ENCODE assay signal across 25 mouse cellular contexts in the genomic region with DNA sequence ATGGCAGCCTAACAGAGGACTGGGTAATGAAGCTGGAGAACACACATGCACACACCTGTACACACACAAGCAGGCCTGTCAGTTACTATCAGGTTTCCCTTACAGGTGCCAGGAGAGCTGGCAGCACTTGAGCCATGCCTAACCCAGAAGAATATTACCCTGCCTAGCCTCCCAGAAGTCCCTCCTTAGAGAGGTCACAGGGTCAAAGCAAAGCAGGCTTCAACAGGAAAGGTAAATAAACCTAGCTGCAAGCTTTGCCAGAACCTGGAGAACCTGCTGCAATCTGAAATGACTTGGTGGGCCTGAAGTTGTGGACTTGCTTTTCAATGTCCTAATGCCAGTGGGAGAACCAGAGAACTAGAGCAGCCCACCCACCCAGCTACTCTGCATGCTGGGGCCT. TPM values are rescaled to one million over a fixed set of nuclear protein-coding genes. Genes with fewer than 3 reads are reported as not detected.
DNase-seq lines count a peak whose midpoint lies in the region; ATAC-seq and TF ChIP-seq lines count a peak whose summit lies in the region.
"Had no signal": no experiment of that assay in that cellular context is flagged by ENCODE, and none has a peak within 500 bp of the region (broad histone marks: within the 10 kb centered on the region; RNA-seq: fewer than 3 reads in every experiment).

No protein-coding gene starts in this region.

- H3K9ac ChIP-seq in liver, postnatal 0 days (replicated peaks): peak overlapping the region; percentile 26; the same call in 1 of the 2 replicates
- no peak overlapping the region for H3K9ac ChIP-seq in liver, embryonic 11.5 days (ENCODE audit: low read depth, low read length)
- no peak overlapping the region for H3K9ac ChIP-seq in lung, embryonic 16.5 days (ENCODE audit: low read length)
- H3K9ac ChIP-seq: embryonic facial prominence, embryonic 12.5 days; forebrain, embryonic 15.5 days; heart, embryonic 15.5 days; liver, embryonic 15.5 days had no signal

- DNase-seq in cerebellum, postnatal 25 days: peak; percentile 8 to 11
- no peak for DNase-seq in cerebellum, postnatal 4 days (ENCODE audit: low spot score in 2 of 2)
- peak; percentile 10 for DNase-seq in liver, postnatal 0 days
- DNase-seq in liver, embryonic 11.5 days (ENCODE audit: low spot score): no peak
- DNase-seq in thymus, postnatal 10 days (ENCODE audit: low spot score in 2 of 2): no peak
- no peak for DNase-seq in kidney, adult 8-10 months
- DNase-seq: adrenal gland, postnatal 25 days; cerebellum, adult 8-10 months; gastrocnemius, postnatal 36 days; kidney, adult 18-20 months; kidney, postnatal 10 days; left cerebral cortex, postnatal 4 days; retina, postnatal 1 day; right cerebral cortex, postnatal 4 days; thymus, postnatal 36 days had no signal

- no peaks in the 10 kb centered on the region for H3K27me3 ChIP-seq in liver, postnatal 0 days (ENCODE audit: insufficient read depth, low read length)
- no peaks in the 10 kb centered on the region for H3K27me3 ChIP-seq in liver, embryonic 11.5 days (replicated peaks; ENCODE audit: control insufficient read depth, insufficient read depth, low read length)
- H3K27me3 ChIP-seq in lung, embryonic 16.5 days (ENCODE audit: control insufficient read depth, insufficient read depth, low read depth, low read length): no peaks in the 10 kb centered on the region
- H3K27me3 ChIP-seq: CH12.LX; embryonic facial prominence, embryonic 12.5 days; forebrain, embryonic 15.5 days; heart, embryonic 15.5 days; liver, embryonic 15.5 days had no signal

- no peak overlapping the region for H3K4me3 ChIP-seq in liver, postnatal 0 days (ENCODE audit: low read depth, low read length)
- no peak overlapping the region for H3K4me3 ChIP-seq in liver, embryonic 11.5 days (ENCODE audit: low read depth, low read length)
- H3K4me3 ChIP-seq in lung, embryonic 16.5 days (ENCODE audit: low read length): no peak overlapping the region
- no peak overlapping the region for H3K4me3 ChIP-seq in olfactory bulb, adult 2 months (ENCODE audit: insufficient read depth, low read depth, low read length)
- H3K4me3 ChIP-seq: embryonic facial prominence, embryonic 12.5 days; erythroblast, embryonic 14.5 days; forebrain, embryonic 15.5 days; heart, embryonic 15.5 days; liver, embryonic 15.5 days had no signal

- TF ChIP-seq POLR2A in olfactory bulb, adult 2 months (IDR thresholded peaks at IDR 0.05; ENCODE audit: insufficient read depth, low read depth, low read length): no peak

- TF ChIP-seq EP300 in liver, postnatal 0 days (IDR thresholded peaks at IDR 0.05; ENCODE audit: low read depth): no peak

- H3K4me2 ChIP-seq in liver, postnatal 0 days (ENCODE audit: low read depth, low read length): no peak overlapping the region
- no peak overlapping the region for H3K4me2 ChIP-seq in liver, embryonic 11.5 days
- H3K4me2 ChIP-seq in lung, embryonic 16.5 days (ENCODE audit: low read depth, low read length): no peak overlapping the region
- H3K4me2 ChIP-seq: embryonic facial prominence, embryonic 12.5 days; forebrain, embryonic 15.5 days; heart, embryonic 15.5 days; liver, embryonic 15.5 days had no signal

- no peak for TF ChIP-seq CTCF in liver, postnatal 0 days (IDR thresholded peaks at IDR 0.05; ENCODE audit: low read depth)
- no peak for TF ChIP-seq CTCF in olfactory bulb, adult 2 months (IDR thresholded peaks at IDR 0.05; ENCODE audit: insufficient read depth, low read depth, low read length)

- ATAC-seq in liver, postnatal 0 days: no peak
- ATAC-seq in liver, embryonic 11.5 days (replicated peaks; ENCODE audit: low FRiP score): no peak
- no peak for ATAC-seq in lung, embryonic 16.5 days (ENCODE audit: low read depth)
- ATAC-seq: forebrain, embryonic 15.5 days; hindbrain, embryonic 16.5 days; midbrain, embryonic 16.5 days had no signal

- no peaks in the 10 kb centered on the region for H3K9me3 ChIP-seq in liver, postnatal 0 days (ENCODE audit: low read length)
- H3K9me3 ChIP-seq in liver, embryonic 11.5 days (ENCODE audit: control insufficient read depth, low read length): no peaks in the 10 kb centered on the region
- H3K9me3 ChIP-seq in lung, embryonic 16.5 days (ENCODE audit: control insufficient read depth, low read length): no peaks in the 10 kb centered on the region
- H3K9me3 ChIP-seq: embryonic facial prominence, embryonic 12.5 days; forebrain, embryonic 15.5 days; heart, embryonic 15.5 days; liver, embryonic 15.5 days had no signal

- peaks cover 15% of the 10 kb centered on the region for H3K36me3 ChIP-seq in liver, postnatal 0 days (replicated peaks; ENCODE audit: insufficient read depth, low read length)
- peaks cover 26% of the 10 kb centered on the region for H3K36me3 ChIP-seq in liver, embryonic 11.5 days (ENCODE audit: control insufficient read depth, insufficient read depth, low read length)
- peaks cover 6% of the 10 kb centered on the region for H3K36me3 ChIP-seq in lung, embryonic 16.5 days (ENCODE audit: control insufficient read depth, insufficient read depth, low read length)

- H3K4me1 ChIP-seq in liver, postnatal 0 days (ENCODE audit: insufficient read depth): peaks cover 9% of the 10 kb centered on the region
- peaks cover 18% of the 10 kb centered on the region for H3K4me1 ChIP-seq in liver, embryonic 11.5 days (replicated peaks; ENCODE audit: control insufficient read depth, insufficient read depth, low read length)
- H3K4me1 ChIP-seq in lung, embryonic 16.5 days (replicated peaks; ENCODE audit: control insufficient read depth, insufficient read depth, low read length): peaks cover 25% of the 10 kb centered on the region
- peaks cover 51% of the 10 kb centered on the region for H3K4me1 ChIP-seq in olfactory bulb, adult 2 months (ENCODE audit: control insufficient read depth, insufficient read depth, low read length)

- no peak overlapping the region for H3K27ac ChIP-seq in liver, postnatal 0 days (ENCODE audit: low read depth)
- H3K27ac ChIP-seq in liver, embryonic 11.5 days (ENCODE audit: low read depth, low read length): no peak overlapping the region
- H3K27ac ChIP-seq in lung, embryonic 16.5 days (ENCODE audit: low read length): peak overlapping the region; percentile 53
- H3K27ac ChIP-seq in olfactory bulb, adult 2 months (ENCODE audit: insufficient read depth, low read depth, low read length): peak overlapping the region; percentile 31; the same call in 1 of the 2 replicates
- H3K27ac ChIP-seq: embryonic facial prominence, embryonic 12.5 days; forebrain, embryonic 15.5 days; heart, embryonic 15.5 days; liver, embryonic 15.5 days had no signal

RNA-seq across cellular contexts. Expression of gene Cyb561d1, which starts 1.5 kb away (rescaled TPM):
- 1.5 and 1.6 TPM in 2 replicates for polyA plus RNA-seq in liver, postnatal 0 days (2015; fragmentation: Nextera tagmentation; extraction: Ambion mirVana)
- 2.3 and 2.8 TPM in 2 replicates for polyA plus RNA-seq in liver, embryonic 11.5 days (2014; fragmentation: Nextera tagmentation; extraction: Ambion mirVana)
- polyA plus RNA-seq in lung, embryonic 16.5 days (2015; fragmentation: Nextera tagmentation; extraction: Ambion mirVana): 3.1 and 3.4 TPM in 2 replicates
- polyA plus RNA-seq in olfactory bulb, adult 2 months (2012; ENCODE audit: insufficient read depth, insufficient read length, low replicate concordance, missing spikeins): not detected in 2 replicates

RNA-seq across cellular contexts. Expression of gene Atxn7l2, which starts 8.2 kb away (rescaled TPM):
- 1.4 TPM in 2 replicates for polyA plus RNA-seq in liver, postnatal 0 days (2015; fragmentation: Nextera tagmentation; extraction: Ambion mirVana)
- polyA plus RNA-seq in liver, embryonic 11.5 days (2014; fragmentation: Nextera tagmentation; extraction: Ambion mirVana): 8.7 and 8.9 TPM in 2 replicates
- polyA plus RNA-seq in lung, embryonic 16.5 days (2015; fragmentation: Nextera tagmentation; extraction: Ambion mirVana): 12.9 and 13.4 TPM in 2 replicates
- not detected in 2 replicates for polyA plus RNA-seq in olfactory bulb, adult 2 months (2012; ENCODE audit: insufficient read depth, insufficient read length, low replicate concordance, missing spikeins)

RNA-seq across cellular contexts. Expression of gene Amigo1, which starts 16.4 kb away (rescaled TPM):
- polyA plus RNA-seq in liver, postnatal 0 days (2015; fragmentation: Nextera tagmentation; extraction: Ambion mirVana): 1.2 and 1.5 TPM in 2 replicates
- 0.88 and 1.5 TPM in 2 replicates for polyA plus RNA-seq in liver, embryonic 11.5 days (2014; fragmentation: Nextera tagmentation; extraction: Ambion mirVana)
- 2.3 and 2.4 TPM in 2 replicates for polyA plus RNA-seq in lung, embryonic 16.5 days (2015; fragmentation: Nextera tagmentation; extraction: Ambion mirVana)
- 177 and 487 TPM in 2 replicates for polyA plus RNA-seq in olfactory bulb, adult 2 months (2012; ENCODE audit: insufficient read depth, insufficient read length, low replicate concordance, missing spikeins)

RNA-seq across cellular contexts. Expression of gene Sypl2, which starts 23.9 kb away (rescaled TPM):
- 0.05 and 0.79 TPM in 2 replicates for polyA plus RNA-seq in liver, postnatal 0 days (2015; fragmentation: Nextera tagmentation; extraction: Ambion mirVana)
- 0.05 and 0.08 TPM in 2 replicates for polyA plus RNA-seq in liver, embryonic 11.5 days (2014; fragmentation: Nextera tagmentation; extraction: Ambion mirVana)
- 0.46 and 1.1 TPM in 2 replicates for polyA plus RNA-seq in lung, embryonic 16.5 days (2015; fragmentation: Nextera tagmentation; extraction: Ambion mirVana)
- not detected in 2 replicates for polyA plus RNA-seq in olfactory bulb, adult 2 months (2012; ENCODE audit: insufficient read depth, insufficient read length, low replicate concordance, missing spikeins)
- polyA plus RNA-seq: erythroblast, embryonic 14.5 days had no signal

RNA-seq across cellular contexts. Expression of gene Gpr61, which starts 47.8 kb away (rescaled TPM):
- polyA plus RNA-seq in liver, postnatal 0 days (2015; fragmentation: Nextera tagmentation; extraction: Ambion mirVana): not detected in 2 replicates
- 0.07 TPM in 1 of 2 replicates, not detected in the other for polyA plus RNA-seq in liver, embryonic 11.5 days (2014; fragmentation: Nextera tagmentation; extraction: Ambion mirVana)
- polyA plus RNA-seq in lung, embryonic 16.5 days (2015; fragmentation: Nextera tagmentation; extraction: Ambion mirVana): 0.04 TPM in 1 of 2 replicates, not detected in the other
- polyA plus RNA-seq in olfactory bulb, adult 2 months (2012; ENCODE audit: insufficient read depth, insufficient read length, low replicate concordance, missing spikeins): not detected in 2 replicates
- polyA plus RNA-seq: erythroblast, embryonic 14.5 days had no signal

Comparison
In these comparisons a context has a peak if more than half of its experiments do, and no peak if none do; other contexts are left out.
1. DNase-seq: peak in cerebellum, postnatal 25 days (2 of 2) and liver, postnatal 0 days (single experiment); none in cerebellum, postnatal 4 days (0 of 2), liver, embryonic 11.5 days (single experiment), thymus, postnatal 10 days (0 of 2) and kidney, adult 8-10 months (0 of 2).
2. H3K27ac ChIP-seq: peak in lung, embryonic 16.5 days (single experiment) and olfactory bulb, adult 2 months (single experiment); none in liver, postnatal 0 days (single experiment) and liver, embryonic 11.5 days (single experiment).
3. RNA of gene Amigo1, which starts 16.4 kb away (polyA plus RNA-seq): 177 to 487 TPM in olfactory bulb, adult 2 months; 2.3 to 2.4 TPM in lung, embryonic 16.5 days, 1.2 to 1.5 TPM in liver, postnatal 0 days and 0.88 to 1.5 TPM in liver, embryonic 11.5 days; every median in the first group is over 10 times any median in the second.